Mouse (Mus musculus) embryonic facial prominence, embryonic 14.5 days (tissue): ENCODE results near the gene Gpr157. TPM values are rescaled to one million over a fixed set of nuclear protein-coding genes. Genes with fewer than 3 reads are reported as not detected.

Experiments
- ATAC-seq: fragments of 200-750 bp; cut with Nextera tagmentation; 2 replicates; pipeline ENCODE4 v1.8.0; 2017; ENCODE audit warnings: low read depth, moderate number of reproducible peaks, moderate TSS enrichment
- DNase-seq: peaks from one replicate; pipeline ENCODE4 v3.0.0-alpha.2; 2015; ENCODE audit warnings: low spot score
- H3K27ac ChIP-seq: fragments of 300-500 bp; sonication (generic); replicated peaks from 2 replicates; pipeline ENCODE4 v1.5.1; 2014; ENCODE audit warnings: low read depth, mild to moderate bottlenecking, low read length, moderate library complexity
- H3K27me3 ChIP-seq: fragments of 300-500 bp; sonication (generic); replicated peaks from 2 replicates; pipeline ENCODE4 v1.6.1; 2014; ENCODE audit warnings: low read length; ENCODE audit not compliant: control insufficient read depth, insufficient read depth
- H3K36me3 ChIP-seq: fragments of 300-500 bp; sonication (generic); 2 replicates; pipeline ENCODE4 v1.6.1; 2014; ENCODE audit warnings: low read length, mixed read lengths; ENCODE audit not compliant: control insufficient read depth, insufficient read depth
- H3K4me1 ChIP-seq: fragments of 300-500 bp; sonication (generic); 2 replicates; pipeline ENCODE4 v1.6.1; 2014; ENCODE audit warnings: antibody characterized with exemption, low read length; ENCODE audit not compliant: control insufficient read depth, insufficient read depth
- H3K4me2 ChIP-seq: fragments of 300-500 bp; sonication (generic); 2 replicates; pipeline ENCODE4 v1.6.1; 2014; ENCODE audit warnings: low read depth, mild to moderate bottlenecking, low read length, moderate library complexity, mixed read lengths
- H3K4me3 ChIP-seq: fragments of 300-500 bp; sonication (generic); 2 replicates; pipeline ENCODE4 v1.5.1; 2014; ENCODE audit warnings: low read depth, mild to moderate bottlenecking, low read length
- H3K9ac ChIP-seq: fragments of 300-500 bp; sonication (generic); 2 replicates; pipeline ENCODE4 v1.6.1; 2014; ENCODE audit warnings: low read depth, mild to moderate bottlenecking, low read length, moderate library complexity, mixed read lengths
- H3K9me3 ChIP-seq: fragments of 300-500 bp; sonication (generic); 2 replicates; pipeline ENCODE4 v1.6.1; 2016; ENCODE audit warnings: low read length; ENCODE audit not compliant: control insufficient read depth
- WGBS: fragments of 180-500 bp; shearing (Covaris S2); extraction: QIAGEN DNeasy Blood & Tissue Kit; methylation state at CpG from one replicate; pipeline ENCODE4 v1.1.7; 2014; 5-methylcytosine and 5-hydroxymethylcytosine counted together
- polyA plus RNA-seq: library from polyadenylated mRNA; unstranded; fragments of >200 nt; fragmentation: Nextera tagmentation; extraction: Ambion mirVana; gene quantifications from 2 replicates; pipeline ENCODE4 v1.2.1, GENCODE M21; 2014

The Gpr157 gene
- polyA plus RNA-seq, 1 experiment from 2014 or later = 0.58 TPM

DNA sequence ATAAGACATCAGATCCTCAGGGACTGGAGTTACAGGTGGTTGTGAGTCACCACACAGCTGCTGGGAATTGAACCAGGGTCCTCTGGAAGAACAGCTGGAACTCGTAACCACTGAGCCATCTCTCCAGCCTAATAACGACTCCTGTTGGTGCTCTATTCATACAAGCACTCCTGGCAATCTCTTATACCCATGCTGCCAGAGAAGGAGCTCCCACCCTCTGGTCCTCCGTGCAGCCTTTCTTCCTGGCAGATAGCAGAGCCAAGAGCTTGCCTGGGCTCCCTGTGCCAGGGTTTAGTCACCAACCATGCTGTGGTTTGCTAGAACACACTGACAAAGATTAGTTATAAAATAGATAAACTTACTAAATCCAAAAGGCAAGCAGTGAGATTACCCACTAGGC, 22.5 kb downstream of the Gpr157 start:
- WGBS = 69% methylated on average over 3 of the region's 3 CpGs
- H3K4me1 ChIP-seq = no peaks in the 10 kb centered on the region; the same call in 1 of the 2 replicates
- no peak overlapping the region for H3K27ac ChIP-seq
- H3K27me3 ChIP-seq = no peaks in the 10 kb centered on the region
- H3K4me2 ChIP-seq = no peak overlapping the region
- H3K9me3 ChIP-seq = no peaks in the 10 kb centered on the region
- no peak overlapping the region for H3K9ac ChIP-seq
- DNase-seq = no peak
- ATAC-seq = no peak
- no peaks in the 10 kb centered on the region for H3K36me3 ChIP-seq
- no peak overlapping the region for H3K4me3 ChIP-seq

DNA sequence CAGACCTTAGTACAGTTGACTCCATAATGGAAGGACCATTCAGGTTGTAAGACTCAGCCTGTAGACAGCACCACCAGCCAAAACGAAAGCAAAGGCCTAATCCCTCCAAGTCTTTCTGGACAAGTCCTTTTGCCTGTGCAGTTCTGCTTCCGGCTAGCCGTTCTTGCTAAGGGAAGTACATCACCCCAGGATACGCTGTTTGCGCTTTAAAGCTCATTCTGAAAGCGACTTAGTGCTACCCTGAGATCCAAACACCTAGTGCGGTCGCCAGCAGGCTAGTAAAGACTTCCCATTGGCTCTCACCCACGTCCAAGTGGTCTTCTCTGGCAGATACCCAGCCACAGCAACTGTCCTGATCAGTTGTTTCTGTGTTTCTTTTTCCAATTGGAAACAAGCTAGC, 23.2 kb downstream of the Gpr157 start:
- no peak for ATAC-seq
- H3K9me3 ChIP-seq = no peaks in the 10 kb centered on the region
- H3K4me2 ChIP-seq = no peak overlapping the region
- no peaks in the 10 kb centered on the region; the same call in 1 of the 2 replicates for H3K4me1 ChIP-seq
- no peak overlapping the region for H3K9ac ChIP-seq
- H3K27ac ChIP-seq = no peak overlapping the region
- H3K4me3 ChIP-seq = no peak overlapping the region
- no peaks in the 10 kb centered on the region for H3K27me3 ChIP-seq
- no peaks in the 10 kb centered on the region for H3K36me3 ChIP-seq
- WGBS = 70% methylated on average over 9 of the region's 9 CpGs
- no peak for DNase-seq

DNA sequence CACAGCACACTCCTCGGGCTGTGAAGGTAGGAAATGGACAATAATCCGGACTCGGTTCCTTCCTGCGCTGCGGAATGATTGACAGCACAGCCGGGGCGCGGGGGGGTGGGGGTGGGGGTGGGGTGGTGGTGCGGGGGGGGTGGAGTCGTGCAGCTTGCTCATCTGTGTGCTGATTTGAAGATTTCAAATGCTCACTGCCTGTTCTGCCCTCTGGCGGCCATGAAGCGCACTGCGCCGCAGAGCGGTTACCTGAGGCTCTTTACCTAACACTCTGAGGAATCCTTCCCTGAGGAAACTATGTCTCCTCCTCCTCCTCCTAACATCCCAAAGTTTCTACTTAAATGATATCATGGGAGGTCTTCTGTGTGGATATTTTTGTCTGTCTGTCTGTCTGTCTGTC, 25.7 kb downstream of the Gpr157 start:
- WGBS = 11% methylated on average over 7 of the region's 15 CpGs
- no peak overlapping the region for H3K27ac ChIP-seq
- H3K27me3 ChIP-seq = no peaks in the 10 kb centered on the region
- H3K36me3 ChIP-seq = no peaks in the 10 kb centered on the region
- H3K4me2 ChIP-seq = peak overlapping the region; percentile 37
- no peaks in the 10 kb centered on the region for H3K9me3 ChIP-seq
- no peak overlapping the region for H3K9ac ChIP-seq
- DNase-seq (no peak), ATAC-seq (no peak)
- no peak overlapping the region for H3K4me3 ChIP-seq
- H3K4me1 ChIP-seq = no peaks in the 10 kb centered on the region; the same call in 1 of the 2 replicates

DNA sequence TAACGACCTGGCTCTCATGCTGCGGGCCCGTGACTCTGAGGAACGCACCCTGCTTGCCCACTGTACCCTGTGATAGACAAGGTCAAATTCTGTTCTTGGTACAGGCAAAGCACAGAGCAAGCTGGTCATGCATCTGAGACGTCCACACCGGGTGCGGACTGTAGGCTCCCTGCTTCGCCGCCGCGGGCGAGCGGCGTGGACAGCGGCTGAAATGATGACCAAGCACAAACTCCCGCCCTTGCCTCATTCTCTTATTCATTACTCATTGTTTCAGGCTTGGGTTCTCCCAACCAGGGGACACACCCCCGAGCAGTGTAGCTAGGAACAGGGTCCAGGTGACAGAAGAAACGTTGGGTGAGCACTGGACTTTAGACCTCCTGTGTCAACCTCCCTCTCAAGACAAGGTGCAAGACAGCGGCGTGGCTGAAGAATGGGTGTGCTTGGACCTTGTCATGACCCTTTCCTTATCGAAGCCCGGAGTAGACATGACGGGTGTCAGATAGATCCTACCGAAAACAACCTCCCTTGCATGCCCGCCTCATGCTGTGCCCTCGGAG, 27.4 kb downstream of the Gpr157 start:
- Histone ChIP-seq H3K4me1 (peaks cover 1% of the 10 kb centered on the region; the same call in 1 of the 2 replicates), H3K9ac (no peak overlapping the region), H3K4me3 (no peak overlapping the region), H3K27me3 (no peaks in the 10 kb centered on the region), H3K4me2 (no peak overlapping the region), H3K36me3 (no peaks in the 10 kb centered on the region), H3K27ac (no peak overlapping the region), H3K9me3 (no peaks in the 10 kb centered on the region)
- WGBS = 91% methylated on average over 26 of the region's 26 CpGs
- no peak for DNase-seq
- ATAC-seq = no peak

DNA sequence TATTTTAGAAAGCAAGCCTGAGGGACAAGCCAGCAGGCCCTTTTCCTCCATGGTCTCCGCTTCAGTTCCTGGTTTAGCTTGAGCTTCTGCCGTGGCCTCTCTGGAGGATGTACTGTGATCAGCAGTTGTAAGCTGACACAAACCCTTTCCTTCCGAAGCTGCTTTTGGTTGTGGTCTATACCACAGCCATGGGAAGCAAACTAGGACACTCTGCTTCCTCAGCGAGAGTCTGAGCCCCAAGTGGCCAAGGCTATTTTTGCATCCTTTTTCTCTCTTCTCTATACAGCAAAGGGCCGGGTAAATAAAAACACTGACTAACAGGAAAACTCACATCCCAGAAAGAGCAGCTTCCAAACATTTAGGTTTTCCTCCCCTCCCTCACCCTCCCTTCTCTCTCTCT, 30.1 kb downstream of the Gpr157 start:
- no peak overlapping the region for H3K4me3 ChIP-seq
- no peaks in the 10 kb centered on the region for H3K27me3 ChIP-seq
- 32% methylated on average over 5 of the region's 5 CpGs for WGBS
- no peak overlapping the region for H3K27ac ChIP-seq
- H3K4me1 ChIP-seq = peaks cover 4% of the 10 kb centered on the region; the same call in 1 of the 2 replicates
- H3K4me2 ChIP-seq = no peak overlapping the region
- DNase-seq (peak; percentile 41), ATAC-seq (peak; percentile 26)
- H3K36me3 ChIP-seq = no peaks in the 10 kb centered on the region
- no peak overlapping the region for H3K9ac ChIP-seq
- no peaks in the 10 kb centered on the region for H3K9me3 ChIP-seq

DNA sequence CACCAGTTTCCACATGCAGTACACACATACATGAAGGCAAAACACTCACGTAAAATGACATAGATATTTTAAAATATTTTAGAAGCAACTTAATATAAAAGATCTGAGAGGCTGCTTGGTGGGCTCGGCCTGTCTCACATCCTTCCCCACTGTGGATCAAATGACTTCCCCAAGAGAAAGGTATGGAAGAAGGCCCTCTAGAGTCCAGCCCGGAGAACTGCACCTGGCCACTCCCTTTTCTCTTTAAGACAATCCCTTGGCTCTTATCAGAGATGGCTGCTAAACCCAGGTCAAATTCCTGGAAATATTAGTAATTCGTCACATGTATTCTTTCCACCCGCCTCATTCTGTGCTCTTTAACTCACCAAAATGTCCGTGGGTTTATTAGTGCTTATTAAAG, 31.0 kb downstream of the Gpr157 start:
- no peak for ATAC-seq
- H3K9ac ChIP-seq = no peak overlapping the region
- no peak overlapping the region for H3K27ac ChIP-seq
- 67% methylated on average over 6 of the region's 6 CpGs for WGBS
- H3K27me3 ChIP-seq = no peaks in the 10 kb centered on the region
- no peak overlapping the region for H3K4me2 ChIP-seq
- no peak for DNase-seq
- H3K9me3 ChIP-seq = no peaks in the 10 kb centered on the region
- no peaks in the 10 kb centered on the region for H3K36me3 ChIP-seq
- no peak overlapping the region for H3K4me3 ChIP-seq
- 0 out of 2 replicates have a peak, but pooled peaks cover 4% of the 10 kb centered on the region for H3K4me1 ChIP-seq

DNA sequence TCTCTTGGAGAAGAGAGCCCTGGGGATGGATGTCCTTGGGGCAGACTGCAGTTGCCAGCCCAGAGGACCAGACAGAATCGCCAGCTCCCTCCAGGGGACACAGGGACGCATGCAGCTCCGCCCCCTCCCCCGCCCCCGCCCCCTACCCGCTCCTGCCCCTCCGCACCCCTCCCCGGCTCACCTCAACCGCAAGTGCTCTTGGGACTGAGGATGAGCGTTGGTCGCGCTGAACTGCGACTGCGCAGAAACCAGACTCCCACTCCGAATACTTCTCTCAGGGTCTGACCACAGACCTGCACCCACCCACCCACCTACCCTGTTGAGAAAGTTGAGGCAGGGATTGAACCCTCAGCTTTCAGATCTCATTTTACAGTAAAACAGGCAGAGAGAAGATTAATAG, 31.9 kb downstream of the Gpr157 start, which contains the start of gene Slc2a5:
TSS of gene Slc2a5 (plus strand) at position 229 of the 400 bp plus-strand sequence.
- ATAC-seq (peak; percentile 37; the same call in 1 of the 2 replicates), DNase-seq (no peak)
- Histone ChIP-seq H3K4me3 (no peak within 1 kb of the TSS), H3K27me3 (no peaks in the 10 kb centered on the region), H3K36me3 (no peaks in the 10 kb centered on the region), H3K27ac (no peak within 1 kb of the TSS), H3K4me1 (0 out of 2 replicates have a peak, but pooled peaks cover 4% of the 10 kb centered on the region), H3K4me2 (peak within 1 kb of the TSS; percentile 43), H3K9ac (no peak within 1 kb of the TSS), H3K9me3 (no peaks in the 10 kb centered on the region)
- WGBS = 11% methylated on average over 11 of the region's 15 CpGs

DNA sequence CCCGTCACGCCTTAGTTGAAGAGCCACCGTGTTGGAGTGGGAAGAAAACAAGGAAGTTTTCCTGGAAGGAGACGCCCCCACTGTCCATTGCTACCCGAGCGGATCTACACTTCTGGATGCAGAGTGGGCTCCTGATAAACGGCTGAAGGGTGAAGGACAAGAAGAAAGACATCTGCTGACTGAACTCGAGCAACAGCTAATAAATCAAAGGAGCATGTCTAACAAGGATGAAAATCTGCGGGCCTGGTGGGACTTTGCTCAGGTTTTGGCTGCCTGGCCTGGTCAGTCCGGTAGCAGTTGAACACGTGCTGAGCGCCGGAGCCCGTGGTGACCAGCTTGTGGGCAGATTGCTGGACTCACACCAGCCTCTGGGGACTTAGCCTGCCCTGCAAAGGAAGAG, 32.5 kb downstream of the Gpr157 start:
- Histone ChIP-seq H3K4me1 (0 out of 2 replicates have a peak, but pooled peaks cover 4% of the 10 kb centered on the region), H3K4me2 (peak overlapping the region; percentile 43), H3K27ac (no peak overlapping the region), H3K36me3 (no peaks in the 10 kb centered on the region), H3K4me3 (no peak overlapping the region), H3K9ac (no peak overlapping the region), H3K27me3 (no peaks in the 10 kb centered on the region), H3K9me3 (no peaks in the 10 kb centered on the region)
- DNase-seq (no peak), ATAC-seq (no peak)
- WGBS = 51% methylated on average over 14 of the region's 14 CpGs
